Mouse (Mus musculus): Measurements from ENCODE around the gene Olfr1322. TPM values are rescaled to one million over a fixed set of nuclear protein-coding genes. Genes with fewer than 3 reads are reported as not detected.

The Olfr1322 gene
- polyA plus RNA-seq (2016; fragmentation: Nextera tagmentation; extraction: Ambion mirVana): not detected in 2 replicates

DNA sequence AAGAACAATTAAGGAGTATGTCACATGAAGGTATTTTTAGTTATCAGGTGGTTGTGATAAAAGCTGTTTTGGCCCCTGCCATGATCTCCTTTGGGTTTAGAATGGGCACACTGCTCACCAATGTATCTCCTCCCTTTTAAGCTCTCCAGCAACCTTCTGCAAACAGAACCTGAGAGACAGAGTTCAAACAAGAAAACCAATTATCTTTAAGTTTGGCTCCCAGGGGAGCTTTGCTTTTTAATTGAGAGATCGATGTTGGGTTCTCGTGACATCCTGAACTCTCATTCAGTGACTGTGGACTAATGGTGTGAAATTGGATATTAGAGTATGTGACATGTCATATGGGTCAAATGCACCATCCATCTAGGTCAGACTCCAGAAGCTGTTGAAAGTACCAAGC is at the start of gene Olfr1322:
TSS of gene Olfr1322 (minus strand) at position 101 of the 400 bp plus-strand sequence.
- WGBS: 93% methylated on average over 2 of the region's 2 CpGs

GRCm38 (mm10) chrX:49877651-49878349 is 13.5 kb downstream of the Olfr1322 start:
- Histone ChIP-seq H3K27me3 (no peaks in the 10 kb centered on the region), H3K9me3 (replicated peaks) (no peaks in the 10 kb centered on the region), H3K4me2 (replicated peaks) (no peak overlapping the region), H3K36me3 (no peaks in the 10 kb centered on the region), H3K27ac (no peak overlapping the region), H3K9ac (no peak overlapping the region), H3K4me3 (no peak overlapping the region), H3K4me1 (no peaks in the 10 kb centered on the region)
- ATAC-seq (ENCODE audit: low FRiP score): no peak
- WGBS: 85% methylated on average over 4 of the region's 4 CpGs

More for the DNA sequence above, at the start of gene Olfr1322:
- no peaks in the 10 kb centered on the region for H3K27me3 ChIP-seq
- no peaks in the 10 kb centered on the region for H3K9me3 ChIP-seq (replicated peaks)
- no peak within 1 kb of the TSS for H3K9ac ChIP-seq
- ATAC-seq (ENCODE audit: low FRiP score): no peak
- no peak within 1 kb of the TSS for H3K4me2 ChIP-seq (replicated peaks)
- H3K4me1 ChIP-seq: no peaks in the 10 kb centered on the region
- no peaks in the 10 kb centered on the region for H3K36me3 ChIP-seq
- no peak within 1 kb of the TSS for H3K27ac ChIP-seq
- no peak within 1 kb of the TSS for H3K4me3 ChIP-seq

Other genes with a start within 250 kb of the Olfr1322 start
- not detected in 2 replicates for gene Olfr1320, start 219.2 kb downstream of the Olfr1322 start, polyA plus RNA-seq (2016; fragmentation: Nextera tagmentation; extraction: Ambion mirVana)
- gene Olfr1321, start 156.4 kb downstream of the Olfr1322 start, polyA plus RNA-seq (2016; fragmentation: Nextera tagmentation; extraction: Ambion mirVana): not detected in 2 replicates
- 4.1 and 4.3 TPM in 2 replicates for gene Igsf1, start 93.7 kb downstream of the Olfr1322 start, polyA plus RNA-seq (2016; fragmentation: Nextera tagmentation; extraction: Ambion mirVana)
- gene Olfr1323, start 127.9 kb upstream of the Olfr1322 start, polyA plus RNA-seq (2016; fragmentation: Nextera tagmentation; extraction: Ambion mirVana): not detected in 2 replicates